Mouse (Mus musculus): ENCODE measurements around the gene Car6. TPM values are rescaled to one million over a fixed set of nuclear protein-coding genes. Genes with fewer than 3 reads are reported as not detected.

The Car6 gene
- polyA plus RNA-seq, 1 experiment from 2014 or later = not detected

DNA sequence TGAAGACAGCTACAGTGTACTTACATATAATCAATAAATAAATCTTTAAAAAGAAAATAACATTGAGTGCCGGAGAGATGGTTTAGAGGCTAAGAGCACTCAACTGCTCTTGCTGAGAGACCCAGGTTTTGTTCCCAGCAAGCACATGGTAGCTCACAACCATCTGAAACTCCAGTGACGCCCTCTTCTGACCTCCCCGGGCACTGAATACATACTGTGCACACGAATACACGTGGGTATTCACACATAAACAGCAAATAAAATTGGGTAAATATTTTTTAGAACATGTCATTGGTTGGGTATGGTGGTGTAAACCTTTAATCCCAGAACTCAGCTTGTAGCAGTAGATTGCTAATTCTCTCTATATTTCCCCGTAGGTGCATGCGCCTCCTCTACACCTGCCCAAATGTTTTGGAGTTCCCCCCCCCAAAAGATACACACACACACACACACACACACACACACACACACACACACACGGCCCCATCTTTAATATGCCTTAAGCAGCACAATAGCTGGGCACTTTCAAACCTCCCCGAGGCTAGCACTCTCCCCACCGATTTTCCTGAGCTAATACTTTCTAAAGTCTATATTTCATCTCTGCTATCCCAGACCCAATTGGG lies 10.9 kb upstream of the Car6 start:
- ATAC-seq (ENCODE audit: insufficient read depth, low FRiP score, low read depth) = peak; percentile 10; the same call in 1 of the 2 replicates
- no peaks in the 10 kb centered on the region for H3K9me3 ChIP-seq
- 0 out of 2 replicates have a peak, but pooled peaks cover 5% of the 10 kb centered on the region for H3K4me1 ChIP-seq
- no peaks in the 10 kb centered on the region for H3K27me3 ChIP-seq (replicated peaks)
- H3K9ac ChIP-seq = no peak overlapping the region
- WGBS = 42% methylated on average over 10 of the region's 10 CpGs
- peak overlapping the region; percentile 33 for H3K4me3 ChIP-seq (replicated peaks)
- H3K4me2 ChIP-seq = peak overlapping the region; percentile 63
- no peaks in the 10 kb centered on the region for H3K36me3 ChIP-seq
- no peak overlapping the region for H3K27ac ChIP-seq

DNA sequence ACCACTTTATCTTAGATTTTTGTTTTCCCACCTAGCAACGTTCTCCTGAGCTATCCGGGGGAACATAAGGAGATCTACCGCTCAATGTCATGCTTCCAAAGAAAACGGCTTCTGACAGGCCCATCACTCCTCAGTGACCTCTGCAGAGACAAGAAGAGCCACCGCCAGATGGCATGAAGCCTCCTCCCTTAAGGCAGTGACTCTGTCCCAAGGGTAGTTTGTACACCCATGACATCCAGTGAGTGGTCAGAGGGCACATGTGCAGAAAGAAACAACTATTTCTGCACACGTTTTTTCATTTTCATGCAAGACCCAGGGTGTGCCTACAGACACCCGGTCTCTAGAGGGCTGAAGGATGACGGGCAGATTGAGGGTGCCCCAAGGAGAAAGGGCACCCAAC lies 9.2 kb upstream of the Car6 start:
- no peaks in the 10 kb centered on the region for H3K36me3 ChIP-seq
- WGBS = 82% methylated on average over 8 of the region's 8 CpGs
- H3K27ac ChIP-seq = no peak overlapping the region
- H3K4me2 ChIP-seq = no peak overlapping the region
- ATAC-seq (ENCODE audit: insufficient read depth, low FRiP score, low read depth) = no peak
- no peak overlapping the region for H3K9ac ChIP-seq
- H3K4me1 ChIP-seq = 0 out of 2 replicates have a peak, but pooled peaks cover 5% of the 10 kb centered on the region
- no peaks in the 10 kb centered on the region for H3K9me3 ChIP-seq
- no peak overlapping the region for H3K4me3 ChIP-seq (replicated peaks)
- no peaks in the 10 kb centered on the region for H3K27me3 ChIP-seq (replicated peaks)

GRCm38 (mm10) chr4:150209751-150210150 lies 8.6 kb upstream of the Car6 start:
- Histone ChIP-seq H3K27ac (no peak overlapping the region), H3K4me3 (replicated peaks) (no peak overlapping the region), H3K9me3 (no peaks in the 10 kb centered on the region), H3K27me3 (replicated peaks) (no peaks in the 10 kb centered on the region), H3K4me2 (no peak overlapping the region), H3K9ac (no peak overlapping the region), H3K36me3 (no peaks in the 10 kb centered on the region), H3K4me1 (0 out of 2 replicates have a peak, but pooled peaks cover 5% of the 10 kb centered on the region)
- no peak for ATAC-seq (ENCODE audit: insufficient read depth, low FRiP score, low read depth)
- WGBS = 93% methylated on average over 5 of the region's 5 CpGs

- H3K9me3 ChIP-seq = no peaks in the 10 kb centered on the region
- no peak overlapping the region for H3K4me2 ChIP-seq
- WGBS = 68% methylated on average over 3 of the region's 3 CpGs
- H3K9ac ChIP-seq = no peak overlapping the region
- no peaks in the 10 kb centered on the region for H3K4me1 ChIP-seq
- no peaks in the 10 kb centered on the region for H3K27me3 ChIP-seq (replicated peaks)
- no peaks in the 10 kb centered on the region for H3K36me3 ChIP-seq
- H3K4me3 ChIP-seq (replicated peaks) = no peak overlapping the region
- no peak for ATAC-seq (ENCODE audit: insufficient read depth, low FRiP score, low read depth)
- no peak overlapping the region for H3K27ac ChIP-seq
These were observed 3.7 kb upstream of the Car6 start for GRCm38 (mm10) chr4:150204877-150205276.

GRCm38 (mm10) chr4:150202702-150203101 lies 1.6 kb upstream of the Car6 start:
- no peak overlapping the region for H3K9ac ChIP-seq
- 74% methylated on average over 5 of the region's 5 CpGs for whole genome bisulfite sequencing
- no peak for ATAC-seq (ENCODE audit: insufficient read depth, low FRiP score, low read depth)

GRCm38 (mm10) chr4:150198268-150198667 lies 2.9 kb downstream of the Car6 start:
- Histone ChIP-seq H3K4me1 (no peaks in the 10 kb centered on the region), H3K27ac (no peak overlapping the region), H3K36me3 (no peaks in the 10 kb centered on the region), H3K4me3 (replicated peaks) (no peak overlapping the region), H3K27me3 (replicated peaks) (no peaks in the 10 kb centered on the region), H3K9me3 (no peaks in the 10 kb centered on the region), H3K9ac (no peak overlapping the region), H3K4me2 (no peak overlapping the region)
- no peak for ATAC-seq (ENCODE audit: insufficient read depth, low FRiP score, low read depth)
- WGBS = 68% methylated on average over 9 of the region's 9 CpGs

More at GRCm38 (mm10) chr4:150202702-150203101, 1.6 kb upstream of the Car6 start:
- Histone ChIP-seq H3K4me2 (no peak overlapping the region), H3K27me3 (replicated peaks) (no peaks in the 10 kb centered on the region), H3K36me3 (no peaks in the 10 kb centered on the region), H3K27ac (no peak overlapping the region), H3K4me3 (replicated peaks) (no peak overlapping the region), H3K9me3 (no peaks in the 10 kb centered on the region), H3K4me1 (no peaks in the 10 kb centered on the region)

DNA sequence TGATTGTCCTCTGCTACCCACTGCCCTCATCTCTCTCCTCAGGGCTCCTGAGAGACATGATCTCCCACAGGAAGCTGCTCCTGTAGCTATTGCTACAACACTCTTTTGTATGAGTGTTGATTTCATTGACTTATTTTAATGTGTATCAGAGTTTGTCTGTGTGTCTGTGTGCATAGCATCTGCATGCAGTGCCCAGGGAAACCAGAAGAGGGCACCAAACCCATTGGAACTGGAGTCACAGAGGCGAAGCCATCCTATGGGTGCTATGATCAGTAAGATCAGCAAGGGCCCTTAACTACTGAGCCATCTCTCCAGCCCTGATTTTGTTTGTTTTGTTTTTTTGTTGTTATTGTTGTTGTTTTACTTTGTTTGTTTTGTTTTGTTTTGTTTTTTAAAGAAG lies 7.2 kb downstream of the Car6 start:
- Histone ChIP-seq H3K27me3 (replicated peaks) (no peaks in the 10 kb centered on the region), H3K9me3 (no peaks in the 10 kb centered on the region), H3K4me2 (no peak overlapping the region), H3K9ac (no peak overlapping the region), H3K4me1 (no peaks in the 10 kb centered on the region), H3K27ac (no peak overlapping the region), H3K36me3 (no peaks in the 10 kb centered on the region), H3K4me3 (replicated peaks) (no peak overlapping the region)
- no peak for ATAC-seq (ENCODE audit: insufficient read depth, low FRiP score, low read depth)
- WGBS = 46% methylated on average over 1 of the region's 1 CpGs

DNA sequence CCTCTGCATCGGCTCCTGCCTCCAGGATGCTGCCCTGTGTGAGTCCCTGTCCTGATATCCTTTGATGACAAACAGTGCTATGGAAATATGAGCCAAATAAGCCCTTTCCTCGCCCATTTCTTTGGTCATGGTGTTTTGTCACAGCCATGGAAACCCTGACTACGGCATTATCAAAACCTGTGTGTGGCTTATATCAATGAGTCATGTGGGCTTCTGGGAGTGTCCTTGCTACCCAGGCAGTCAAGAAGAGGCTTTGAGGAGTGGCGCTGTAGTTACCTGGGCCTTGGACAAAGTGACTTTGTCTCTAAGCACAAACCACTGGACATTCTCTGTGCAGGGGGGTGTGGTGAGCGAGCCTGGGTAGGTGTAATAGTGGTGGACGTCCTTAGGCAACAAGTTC lies 8.9 kb downstream of the Car6 start:
- H3K27me3 ChIP-seq (replicated peaks) = no peaks in the 10 kb centered on the region
- H3K9ac ChIP-seq = no peak overlapping the region
- ATAC-seq (ENCODE audit: insufficient read depth, low FRiP score, low read depth) = no peak
- H3K4me2 ChIP-seq = no peak overlapping the region
- no peak overlapping the region for H3K4me3 ChIP-seq (replicated peaks)
- H3K4me1 ChIP-seq = no peaks in the 10 kb centered on the region
- no peak overlapping the region for H3K27ac ChIP-seq
- WGBS = 77% methylated on average over 6 of the region's 6 CpGs
- H3K9me3 ChIP-seq = no peaks in the 10 kb centered on the region
- H3K36me3 ChIP-seq = no peaks in the 10 kb centered on the region

GRCm38 (mm10) chr4:150188236-150188635 lies 12.9 kb downstream of the Car6 start:
- ATAC-seq (ENCODE audit: insufficient read depth, low FRiP score, low read depth) = peak; percentile 50; the same call in 1 of the 2 replicates
- no peak overlapping the region for H3K4me3 ChIP-seq (replicated peaks)
- no peaks in the 10 kb centered on the region for H3K27me3 ChIP-seq (replicated peaks)
- 0 out of 2 replicates have a peak overlapping the region, but pooled peaks have one; percentile 5 for H3K4me2 ChIP-seq
- H3K36me3 ChIP-seq = no peaks in the 10 kb centered on the region
- no peaks in the 10 kb centered on the region for H3K9me3 ChIP-seq
- no peak overlapping the region for H3K9ac ChIP-seq
- H3K4me1 ChIP-seq = no peaks in the 10 kb centered on the region
- H3K27ac ChIP-seq = no peak overlapping the region
- WGBS = 47% methylated on average over 11 of the region's 11 CpGs

DNA sequence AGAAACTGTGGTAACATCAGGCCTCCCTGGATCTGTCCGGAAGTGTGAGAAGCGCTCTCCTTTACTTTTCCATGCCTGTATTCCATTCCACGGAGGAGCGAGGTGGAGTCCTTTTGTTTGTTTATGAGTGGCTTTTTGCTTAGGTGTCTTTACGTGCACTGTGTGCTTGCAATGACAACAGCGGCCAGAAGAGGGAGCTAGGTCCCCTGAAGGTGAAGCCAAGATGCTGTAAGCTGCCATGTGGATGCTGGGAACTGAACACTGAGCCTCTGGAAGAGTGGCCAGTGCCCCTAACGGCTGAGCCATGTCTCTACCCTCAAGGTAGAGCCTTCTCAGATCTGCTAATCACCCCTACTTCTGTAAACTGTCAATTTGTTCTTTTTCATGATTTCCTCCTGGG lies 19.8 kb downstream of the Car6 start:
- H3K4me1 ChIP-seq = no peaks in the 10 kb centered on the region
- 87% methylated on average over 7 of the region's 7 CpGs for WGBS
- no peak overlapping the region for H3K4me3 ChIP-seq (replicated peaks)
- no peaks in the 10 kb centered on the region for H3K36me3 ChIP-seq
- no peaks in the 10 kb centered on the region for H3K27me3 ChIP-seq (replicated peaks)
- H3K9ac ChIP-seq = no peak overlapping the region
- no peak for ATAC-seq (ENCODE audit: insufficient read depth, low FRiP score, low read depth)
- no peaks in the 10 kb centered on the region for H3K9me3 ChIP-seq
- H3K4me2 ChIP-seq = no peak overlapping the region
- no peak overlapping the region for H3K27ac ChIP-seq

GRCm38 (mm10) chr4:150178131-150178530 lies 23.0 kb downstream of the Car6 start:
- ATAC-seq (ENCODE audit: insufficient read depth, low FRiP score, low read depth) = no peak
- Histone ChIP-seq H3K27me3 (replicated peaks) (no peaks in the 10 kb centered on the region), H3K27ac (no peak overlapping the region), H3K4me2 (no peak overlapping the region), H3K4me1 (no peaks in the 10 kb centered on the region), H3K36me3 (no peaks in the 10 kb centered on the region), H3K9ac (no peak overlapping the region), H3K9me3 (no peaks in the 10 kb centered on the region), H3K4me3 (replicated peaks) (no peak overlapping the region)
- 51% methylated on average over 4 of the region's 4 CpGs for WGBS

DNA sequence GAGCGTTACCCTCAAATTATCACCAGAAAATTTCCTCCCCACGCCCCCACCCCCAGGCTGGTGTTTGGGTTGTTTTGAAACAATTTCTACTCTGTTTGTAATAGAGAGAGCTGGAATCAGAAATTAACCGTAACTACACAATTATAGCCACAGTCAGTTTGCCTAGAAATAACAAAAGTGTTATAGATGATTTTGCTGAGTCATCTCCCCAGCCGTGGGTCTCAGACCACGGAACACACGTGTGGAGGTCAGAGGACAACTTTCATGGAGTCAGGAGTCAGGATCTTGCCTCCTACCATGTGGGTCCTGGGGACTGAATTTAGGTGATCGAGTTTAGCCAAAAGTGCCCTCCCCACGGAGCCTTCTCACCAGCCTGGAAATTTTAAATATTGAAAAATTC lies 24.0 kb downstream of the Car6 start:
- H3K4me2 ChIP-seq = no peak overlapping the region
- H3K4me3 ChIP-seq (replicated peaks) = no peak overlapping the region
- no peaks in the 10 kb centered on the region for H3K27me3 ChIP-seq (replicated peaks)
- H3K4me1 ChIP-seq = no peaks in the 10 kb centered on the region
- no peaks in the 10 kb centered on the region for H3K9me3 ChIP-seq
- H3K27ac ChIP-seq = no peak overlapping the region
- WGBS = 66% methylated on average over 8 of the region's 8 CpGs
- no peak for ATAC-seq (ENCODE audit: insufficient read depth, low FRiP score, low read depth)
- no peaks in the 10 kb centered on the region for H3K36me3 ChIP-seq
- H3K9ac ChIP-seq = no peak overlapping the region

DNA sequence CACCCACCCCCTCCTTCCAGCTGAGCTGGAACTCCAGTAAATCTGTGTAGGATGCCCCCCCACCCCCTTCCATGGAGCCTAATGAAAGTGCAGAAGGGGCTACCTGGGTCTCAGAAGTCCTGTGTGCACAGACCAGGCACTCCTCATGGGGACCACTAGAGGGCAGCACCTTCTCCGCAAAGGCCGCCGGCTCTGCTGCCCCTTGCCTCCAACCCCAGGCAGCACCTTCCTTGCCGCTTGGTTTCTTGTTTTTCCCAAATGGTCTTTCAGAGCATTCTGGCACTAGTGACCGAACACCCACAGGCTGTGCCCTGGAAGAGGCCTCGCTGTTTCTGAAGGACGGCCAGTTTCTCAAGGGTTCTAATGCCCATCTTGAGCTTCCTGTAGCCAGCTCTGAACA lies 24.6 kb downstream of the Car6 start:
- Histone ChIP-seq H3K27me3 (replicated peaks) (no peaks in the 10 kb centered on the region), H3K4me2 (no peak overlapping the region), H3K4me3 (replicated peaks) (no peak overlapping the region), H3K9me3 (no peaks in the 10 kb centered on the region), H3K9ac (no peak overlapping the region), H3K4me1 (no peaks in the 10 kb centered on the region), H3K36me3 (no peaks in the 10 kb centered on the region), H3K27ac (no peak overlapping the region)
- WGBS = 8% methylated on average over 7 of the region's 7 CpGs
- ATAC-seq (ENCODE audit: insufficient read depth, low FRiP score, low read depth) = no peak

Measured in stomach, embryonic 15.5 days (tissue).